Mouse (Mus musculus) embryonic facial prominence, embryonic 15.5 days (tissue): ENCODE measurements at regions not wholly inside any gene's neighbourhood (a gene's known extent, or its start where the extent isn't known, plus 50 kb on each side); places are given as distances from the start of the nearest gene placed in this dataset.

ENCODE experiments used
- ATAC-seq: fragments of 200-750 bp; cut with Nextera tagmentation; 2 replicates; pipeline ENCODE4 v1.8.0; 2017; ENCODE audit warnings: low read depth, moderate TSS enrichment; ENCODE audit not compliant: insufficient number of reproducible peaks, low FRiP score, low TSS enrichment
- H3K27ac ChIP-seq: fragments of 300-500 bp; sonication (generic); replicated peaks from 2 replicates; pipeline ENCODE4 v1.5.1; 2015; ENCODE audit warnings: mild to moderate bottlenecking, inconsistent platforms
- H3K27me3 ChIP-seq: fragments of 300-500 bp; sonication (generic); 2 replicates; pipeline ENCODE4 v1.6.1; 2015; ENCODE audit warnings: inconsistent platforms
- H3K36me3 ChIP-seq: fragments of 300-500 bp; sonication (generic); 2 replicates; pipeline ENCODE4 v1.6.1; 2015; ENCODE audit warnings: mild to moderate bottlenecking, inconsistent platforms
- H3K4me1 ChIP-seq: fragments of 300-500 bp; sonication (generic); 2 replicates; pipeline ENCODE4 v1.6.1; 2015; ENCODE audit warnings: inconsistent platforms
- H3K4me2 ChIP-seq: fragments of 300-500 bp; sonication (generic); replicated peaks from 2 replicates; pipeline ENCODE4 v1.6.1; 2015; ENCODE audit warnings: mild to moderate bottlenecking, inconsistent platforms
- H3K4me3 ChIP-seq: fragments of 300-500 bp; sonication (generic); replicated peaks from 2 replicates; pipeline ENCODE4 v1.5.1; 2015; ENCODE audit warnings: mild to moderate bottlenecking, inconsistent platforms
- H3K9ac ChIP-seq: fragments of 300-500 bp; sonication (generic); 2 replicates; pipeline ENCODE4 v1.6.1; 2015; ENCODE audit warnings: inconsistent platforms
- H3K9me3 ChIP-seq: fragments of 300-500 bp; sonication (generic); replicated peaks from 2 replicates; pipeline ENCODE4 v1.6.1; 2016; ENCODE audit warnings: inconsistent platforms
- WGBS: fragments of 180-500 bp; shearing (Covaris S2); methylation state at CpG from one replicate; pipeline ENCODE4 v1.1.7; 2015; 5-methylcytosine and 5-hydroxymethylcytosine counted together

DNA sequence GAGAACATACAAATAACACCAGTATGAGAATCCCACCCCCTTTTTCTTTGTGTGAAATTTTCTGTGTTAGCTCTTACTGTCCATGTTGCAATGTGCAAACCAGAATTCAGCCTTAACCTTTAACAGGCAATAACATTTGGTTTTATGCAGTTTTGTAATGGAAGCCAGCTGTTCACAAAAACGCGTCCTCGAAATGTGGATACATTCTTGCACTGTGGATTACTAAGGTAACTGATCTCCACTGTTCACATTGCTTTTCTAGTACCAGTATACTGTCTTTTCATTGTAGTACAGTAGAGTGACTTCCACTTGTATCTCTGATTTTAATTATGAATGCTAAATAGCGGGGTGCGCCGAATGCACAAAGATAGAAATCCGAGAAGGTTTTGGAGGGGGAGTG, 374.8 kb downstream of the Sfmbt2 start:
- Histone ChIP-seq H3K27me3 (no peaks in the 10 kb centered on the region), H3K9ac (no peak overlapping the region), H3K36me3 (no peaks in the 10 kb centered on the region), H3K4me1 (0 out of 2 replicates have a peak, but pooled peaks cover 7% of the 10 kb centered on the region), H3K4me2 (no peak overlapping the region), H3K9me3 (no peaks in the 10 kb centered on the region), H3K4me3 (no peak overlapping the region), H3K27ac (no peak overlapping the region)
- ATAC-seq, result no peak
- WGBS, result 27% methylated on average over 7 of the region's 7 CpGs

DNA sequence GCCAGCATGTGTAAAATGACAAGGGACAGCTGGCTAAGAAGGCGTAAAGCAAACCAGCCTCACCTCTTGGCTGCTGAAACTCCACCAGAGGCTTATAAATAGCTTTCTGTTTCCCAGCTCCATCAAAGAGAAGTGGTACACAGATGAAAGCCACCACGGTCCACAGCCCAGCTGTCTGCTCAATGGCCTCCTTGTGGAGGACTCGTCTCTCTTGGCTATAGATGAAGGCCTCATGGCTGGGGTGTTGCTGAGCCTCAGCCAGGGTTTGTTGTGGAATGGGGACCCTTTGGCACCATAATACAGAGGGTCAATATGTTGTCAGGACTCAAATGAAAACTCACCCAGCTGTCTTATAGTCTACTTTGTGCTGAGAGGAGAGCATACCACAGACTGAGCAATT, 385.1 kb downstream of the Sfmbt2 start:
- no peaks in the 10 kb centered on the region for H3K4me1 ChIP-seq
- no peak overlapping the region for H3K9ac ChIP-seq
- H3K36me3 ChIP-seq, result no peaks in the 10 kb centered on the region
- 41% methylated on average over 3 of the region's 3 CpGs for WGBS
- no peak overlapping the region for H3K27ac ChIP-seq
- H3K4me2 ChIP-seq, result no peak overlapping the region
- no peak overlapping the region for H3K4me3 ChIP-seq
- no peaks in the 10 kb centered on the region for H3K27me3 ChIP-seq
- H3K9me3 ChIP-seq, result no peaks in the 10 kb centered on the region
- ATAC-seq, result no peak

DNA sequence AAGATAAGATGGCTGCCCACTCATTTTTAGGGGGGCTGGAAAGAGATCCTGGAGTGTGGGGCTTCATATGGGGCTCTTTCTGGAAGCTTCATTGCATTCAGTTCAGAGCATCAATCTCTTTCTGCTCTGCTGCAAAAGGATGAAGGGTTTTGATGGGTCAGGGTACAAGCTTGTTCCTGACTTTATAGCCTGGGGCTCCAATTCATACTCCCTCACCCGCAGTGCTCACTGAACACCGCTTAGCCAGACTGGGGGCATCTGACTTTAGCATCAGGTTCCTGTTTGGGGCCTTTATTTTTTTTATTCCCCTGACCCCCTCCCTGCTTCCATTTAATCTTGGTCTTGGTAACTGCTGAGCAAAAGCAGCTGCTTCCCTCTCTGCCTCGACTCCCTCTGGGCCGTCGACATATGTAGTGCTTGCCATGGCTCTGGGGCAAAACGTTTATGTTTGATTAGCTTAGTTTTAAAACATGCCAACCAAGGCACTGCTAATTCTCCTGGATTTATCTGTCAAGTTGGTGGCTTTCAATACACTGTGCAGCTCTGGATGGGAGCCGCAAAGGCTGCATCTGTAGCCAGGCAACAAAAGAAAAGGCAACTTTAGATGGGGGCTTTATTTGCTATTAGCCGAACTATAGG, 387.0 kb downstream of the Sfmbt2 start:
- 18% methylated on average over 8 of the region's 8 CpGs for WGBS
- no peak overlapping the region for H3K4me3 ChIP-seq
- H3K4me1 ChIP-seq, result no peaks in the 10 kb centered on the region
- H3K9me3 ChIP-seq, result no peaks in the 10 kb centered on the region
- ATAC-seq, result no peak
- no peaks in the 10 kb centered on the region for H3K27me3 ChIP-seq
- H3K27ac ChIP-seq, result no peak overlapping the region
- no peak overlapping the region for H3K4me2 ChIP-seq
- no peak overlapping the region for H3K9ac ChIP-seq
- H3K36me3 ChIP-seq, result no peaks in the 10 kb centered on the region

DNA sequence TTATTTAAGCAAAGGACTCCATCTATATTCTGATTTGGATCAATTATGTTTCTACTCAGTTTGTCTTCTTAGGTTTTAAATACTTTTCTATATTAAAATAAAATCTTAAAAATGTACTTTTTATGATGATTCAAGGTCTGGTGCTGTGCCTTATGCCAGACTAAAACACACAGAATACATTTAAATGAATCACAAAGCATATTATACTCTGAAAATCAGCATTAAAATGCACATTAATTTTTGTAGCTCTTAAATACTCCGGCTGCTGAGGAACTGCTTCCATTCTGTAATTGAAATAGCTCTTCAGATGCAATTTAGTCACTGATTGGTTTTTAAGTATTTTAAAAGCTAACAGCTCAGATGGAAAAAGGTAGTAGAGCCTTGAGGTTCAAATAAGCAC, 387.6 kb downstream of the Sfmbt2 start:
- Histone ChIP-seq H3K9ac (no peak overlapping the region), H3K27me3 (no peaks in the 10 kb centered on the region), H3K9me3 (no peaks in the 10 kb centered on the region), H3K4me3 (no peak overlapping the region), H3K27ac (no peak overlapping the region), H3K4me1 (no peaks in the 10 kb centered on the region), H3K36me3 (no peaks in the 10 kb centered on the region), H3K4me2 (no peak overlapping the region)
- no peak for ATAC-seq
- WGBS, result 57% methylated on average over 1 of the region's 1 CpGs

DNA sequence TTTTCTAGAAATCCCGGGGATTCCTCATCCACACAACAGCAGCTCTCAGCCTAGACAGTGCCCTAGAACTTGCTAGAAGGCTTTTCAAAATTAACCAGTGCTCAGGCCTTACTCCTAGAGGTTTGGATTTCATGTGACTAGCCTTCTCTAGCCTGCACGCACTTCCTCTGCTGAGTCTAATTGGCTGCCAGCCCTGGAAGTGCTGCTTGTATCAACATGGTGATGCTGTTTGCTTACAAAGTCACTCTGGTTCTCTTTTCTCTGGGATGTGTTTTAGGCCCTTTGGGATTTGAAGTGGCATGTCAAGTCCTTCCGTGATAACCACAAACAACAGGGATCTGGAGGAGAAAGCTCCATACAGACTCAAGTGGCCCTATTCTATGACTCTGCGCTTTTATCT, 391.9 kb downstream of the Sfmbt2 start:
- H3K36me3 ChIP-seq, result no peaks in the 10 kb centered on the region
- no peaks in the 10 kb centered on the region for H3K27me3 ChIP-seq
- H3K9ac ChIP-seq, result no peak overlapping the region
- H3K27ac ChIP-seq, result no peak overlapping the region
- H3K9me3 ChIP-seq, result no peaks in the 10 kb centered on the region
- WGBS, result 67% methylated on average over 4 of the region's 4 CpGs
- no peak overlapping the region for H3K4me3 ChIP-seq
- H3K4me1 ChIP-seq, result no peaks in the 10 kb centered on the region
- H3K4me2 ChIP-seq, result no peak overlapping the region
- no peak for ATAC-seq

DNA sequence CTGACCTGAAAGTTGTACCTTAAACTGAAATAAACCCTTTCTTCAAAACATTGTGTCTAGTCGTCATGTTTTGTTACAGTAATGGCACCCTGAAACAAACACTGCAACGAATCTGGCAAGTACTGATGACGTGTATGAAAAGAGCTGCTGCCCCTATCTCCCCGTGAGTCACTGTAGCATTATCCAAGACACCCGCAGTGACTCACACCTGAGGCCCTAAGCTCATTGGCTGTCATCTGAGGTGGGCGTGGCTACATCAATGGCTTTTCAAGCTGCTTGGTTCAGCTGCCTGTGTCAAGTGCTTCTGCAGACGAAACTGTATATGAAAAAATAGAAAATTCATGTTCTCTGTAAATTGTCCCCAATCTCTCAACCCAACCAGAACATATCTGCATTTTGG, 388.8 kb upstream of the Prkcq start:
- WGBS, result 54% methylated on average over 7 of the region's 7 CpGs
- no peak overlapping the region for H3K4me3 ChIP-seq
- H3K9me3 ChIP-seq, result no peaks in the 10 kb centered on the region
- H3K27me3 ChIP-seq, result no peaks in the 10 kb centered on the region
- no peak overlapping the region for H3K27ac ChIP-seq
- H3K36me3 ChIP-seq, result no peaks in the 10 kb centered on the region
- H3K4me2 ChIP-seq, result no peak overlapping the region
- H3K4me1 ChIP-seq, result peaks cover 6% of the 10 kb centered on the region; the same call in 1 of the 2 replicates
- H3K9ac ChIP-seq, result no peak overlapping the region
- ATAC-seq, result no peak

DNA sequence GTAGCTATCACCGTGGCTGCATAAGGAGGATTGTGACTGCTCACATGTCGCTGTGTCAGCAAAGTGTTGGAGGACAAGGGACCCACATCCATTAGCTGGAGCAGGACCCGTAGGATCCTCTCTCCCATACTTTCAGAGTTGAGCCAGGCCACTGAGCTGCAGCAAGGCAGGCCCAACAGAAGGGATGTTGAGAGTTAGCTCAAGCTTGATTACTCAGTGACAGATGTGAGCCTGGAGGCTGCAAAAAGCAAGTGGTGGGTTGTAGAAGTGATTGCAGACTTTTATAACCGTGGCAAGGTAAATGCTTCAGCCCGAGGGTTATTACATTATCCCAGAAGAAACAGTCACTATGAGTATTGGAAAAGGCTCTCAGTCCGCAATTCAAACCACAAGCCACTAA, 388.3 kb upstream of the Prkcq start:
- no peak overlapping the region for H3K4me3 ChIP-seq
- H3K27me3 ChIP-seq, result no peaks in the 10 kb centered on the region
- no peak overlapping the region for H3K9ac ChIP-seq
- no peaks in the 10 kb centered on the region for H3K9me3 ChIP-seq
- no peaks in the 10 kb centered on the region for H3K36me3 ChIP-seq
- no peak for ATAC-seq
- H3K4me2 ChIP-seq, result no peak overlapping the region
- WGBS, result 39% methylated on average over 6 of the region's 6 CpGs
- H3K27ac ChIP-seq, result no peak overlapping the region
- H3K4me1 ChIP-seq, result peaks cover 11% of the 10 kb centered on the region; the same call in 1 of the 2 replicates

DNA sequence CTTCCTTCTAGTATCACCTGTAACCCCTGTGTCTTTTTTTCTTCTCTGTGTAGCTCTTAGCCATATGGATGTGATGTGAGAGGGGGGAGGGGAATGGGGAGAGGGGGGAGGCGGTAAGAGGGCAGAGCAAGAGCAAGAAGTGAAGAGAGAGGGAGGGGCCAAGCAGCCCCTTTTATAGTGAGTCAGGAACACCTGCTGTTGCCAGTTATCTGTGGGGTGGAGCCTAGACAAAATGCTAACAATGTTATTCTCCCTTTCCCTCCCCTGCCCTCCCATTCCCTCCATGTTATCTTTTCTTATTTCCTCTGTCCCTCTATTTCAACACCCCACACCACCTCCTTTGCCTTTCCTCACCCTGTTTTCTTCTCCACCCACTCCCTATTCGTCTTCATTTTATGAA, 387.6 kb upstream of the Prkcq start:
- Histone ChIP-seq H3K9ac (no peak overlapping the region), H3K4me2 (no peak overlapping the region), H3K4me1 (peaks cover 12% of the 10 kb centered on the region; the same call in 1 of the 2 replicates), H3K4me3 (no peak overlapping the region), H3K27me3 (no peaks in the 10 kb centered on the region), H3K9me3 (no peaks in the 10 kb centered on the region), H3K27ac (no peak overlapping the region), H3K36me3 (no peaks in the 10 kb centered on the region)
- 34% methylated on average over 2 of the region's 2 CpGs for WGBS
- ATAC-seq, result no peak

DNA sequence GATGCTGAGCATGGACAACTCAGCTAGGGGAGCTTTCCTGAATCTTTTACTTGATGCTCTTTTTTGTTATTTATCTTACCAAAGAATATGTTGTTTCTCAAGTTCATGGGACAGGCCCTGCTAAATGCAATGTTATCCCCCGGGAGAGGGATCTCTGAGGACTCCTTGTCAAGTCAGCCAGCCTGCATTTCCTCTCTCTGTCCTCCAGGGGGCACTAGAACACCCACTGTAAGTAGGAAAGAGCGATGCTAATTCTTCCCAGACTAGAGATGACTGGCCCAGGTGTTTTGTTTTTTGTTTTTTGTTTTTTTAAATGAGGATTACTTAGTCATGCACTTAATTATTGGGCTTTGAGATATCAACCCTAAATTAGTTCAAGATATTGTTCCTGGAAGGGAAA, 386.8 kb upstream of the Prkcq start:
- H3K9me3 ChIP-seq, result no peaks in the 10 kb centered on the region
- H3K4me2 ChIP-seq, result no peak overlapping the region
- H3K27ac ChIP-seq, result no peak overlapping the region
- ATAC-seq, result no peak
- peaks cover 12% of the 10 kb centered on the region; the same call in 1 of the 2 replicates for H3K4me1 ChIP-seq
- H3K36me3 ChIP-seq, result no peaks in the 10 kb centered on the region
- H3K4me3 ChIP-seq, result no peak overlapping the region
- 18% methylated on average over 2 of the region's 2 CpGs for WGBS
- no peak overlapping the region for H3K9ac ChIP-seq
- H3K27me3 ChIP-seq, result no peaks in the 10 kb centered on the region

DNA sequence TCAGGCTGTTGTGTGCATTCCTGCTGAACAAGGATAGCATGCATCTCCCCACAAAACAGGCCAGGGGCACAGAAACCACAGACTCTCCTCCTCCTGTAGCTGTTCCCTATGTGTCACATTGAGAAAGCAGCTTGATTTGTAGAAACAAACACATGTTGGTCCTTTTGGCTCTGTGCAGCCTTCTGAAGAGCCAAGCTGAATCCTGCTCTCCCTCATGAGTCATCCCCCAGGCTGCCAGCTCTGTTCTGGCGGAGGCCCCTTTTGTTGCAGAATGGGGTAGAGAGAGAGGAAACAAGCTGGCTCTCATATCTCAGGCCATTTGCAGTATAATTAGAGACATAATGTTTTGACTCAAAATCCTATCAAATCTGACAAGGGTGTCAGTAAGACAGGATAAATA, 383.4 kb upstream of the Prkcq start:
- ATAC-seq, result peak; percentile 75; the same call in 1 of the 2 replicates
- H3K27ac ChIP-seq, result peak overlapping the region; percentile 61
- H3K9ac ChIP-seq, result no peak overlapping the region
- no peaks in the 10 kb centered on the region for H3K27me3 ChIP-seq
- H3K9me3 ChIP-seq, result no peaks in the 10 kb centered on the region
- 11% methylated on average over 1 of the region's 1 CpGs for WGBS
- H3K4me2 ChIP-seq, result no peak overlapping the region
- no peak overlapping the region for H3K4me3 ChIP-seq
- peaks cover 12% of the 10 kb centered on the region; the same call in 1 of the 2 replicates for H3K4me1 ChIP-seq
- H3K36me3 ChIP-seq, result no peaks in the 10 kb centered on the region

DNA sequence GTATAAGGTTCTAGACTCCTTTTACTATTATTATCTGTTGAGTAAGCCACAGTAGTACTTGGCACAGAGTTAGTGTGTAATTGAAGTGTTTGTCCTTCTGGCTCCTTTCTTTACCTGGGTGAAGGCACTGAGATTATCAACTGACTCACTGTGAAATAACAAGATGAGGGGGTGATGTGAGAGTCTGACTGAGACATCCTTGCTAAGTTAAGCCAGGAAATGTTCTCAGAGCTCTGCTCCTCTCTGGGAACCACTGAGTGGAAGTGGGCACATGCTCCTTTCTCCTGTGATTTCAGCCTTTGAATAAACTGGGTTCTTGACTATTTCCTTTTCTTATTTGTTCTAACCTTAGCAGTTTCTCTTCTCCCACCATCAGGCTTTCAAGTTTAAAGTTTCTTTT, 380.7 kb upstream of the Prkcq start:
- no peak overlapping the region for H3K4me2 ChIP-seq
- no peaks in the 10 kb centered on the region for H3K27me3 ChIP-seq
- H3K27ac ChIP-seq, result no peak overlapping the region
- peaks cover 12% of the 10 kb centered on the region; the same call in 1 of the 2 replicates for H3K4me1 ChIP-seq
- H3K36me3 ChIP-seq, result no peaks in the 10 kb centered on the region
- ATAC-seq, result no peak
- H3K9ac ChIP-seq, result no peak overlapping the region
- H3K4me3 ChIP-seq, result no peak overlapping the region
- H3K9me3 ChIP-seq, result no peaks in the 10 kb centered on the region

DNA sequence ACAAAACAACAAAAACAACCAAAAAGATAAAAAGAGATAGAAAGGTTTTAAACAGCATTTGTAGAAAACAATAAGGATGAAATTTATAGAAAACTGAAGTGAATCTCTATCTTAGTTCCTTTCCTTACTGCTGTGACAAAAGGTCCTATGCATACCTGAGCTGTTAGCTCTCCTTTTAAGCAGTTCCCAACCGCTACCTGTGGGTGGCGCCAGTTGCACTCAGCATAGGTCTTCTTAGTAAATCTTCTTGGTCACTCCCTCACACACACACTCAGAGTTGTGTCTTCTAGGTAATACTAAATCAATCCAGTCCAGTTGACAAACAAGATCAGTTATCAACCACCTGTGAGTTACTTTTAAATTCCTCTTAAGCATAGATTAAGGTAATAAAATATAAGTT, 355.5 kb upstream of the Prkcq start:
- ATAC-seq, result no peak
- 34% methylated on average over 2 of the region's 2 CpGs for WGBS
- no peak overlapping the region for H3K27ac ChIP-seq
- H3K4me3 ChIP-seq, result no peak overlapping the region
- H3K4me2 ChIP-seq, result no peak overlapping the region
- no peaks in the 10 kb centered on the region for H3K4me1 ChIP-seq
- no peaks in the 10 kb centered on the region for H3K36me3 ChIP-seq
- no peaks in the 10 kb centered on the region for H3K9me3 ChIP-seq
- H3K27me3 ChIP-seq, result no peaks in the 10 kb centered on the region
- no peak overlapping the region for H3K9ac ChIP-seq
